Mouse (Mus musculus): ENCODE data around the gene Abca4. TPM values are rescaled to one million over a fixed set of nuclear protein-coding genes. Genes with fewer than 3 reads are reported as not detected.

Gene Abca4
- polyA plus RNA-seq, 1 experiment from 2014 or later: 0.94 TPM

- Histone ChIP-seq H3K36me3 (no peaks in the 10 kb centered on the region), H3K4me1 (peaks cover 30% of the 10 kb centered on the region), H3K27me3 (no peaks in the 10 kb centered on the region), H3K9me3 (no peaks in the 10 kb centered on the region), H3K9ac (no peak overlapping the region), H3K4me2 (no peak overlapping the region), H3K4me3 (no peak overlapping the region), H3K27ac (peak overlapping the region; percentile 73)
- ATAC-seq (ENCODE audit: insufficient number of reproducible peaks, insufficient read depth, low FRiP score, low TSS enrichment, low read depth): peak; percentile 71; the same call in 1 of the 2 replicates
- 52% methylated on average over 11 of the region's 11 CpGs for WGBS
These were observed 43.9 kb downstream of the Abca4 start for GRCm38 (mm10) chr3:122088054-122088681.

GRCm38 (mm10) chr3:122090338-122090737 is 46.1 kb downstream of the Abca4 start:
- Histone ChIP-seq H3K4me2 (no peak overlapping the region), H3K36me3 (no peaks in the 10 kb centered on the region), H3K27me3 (no peaks in the 10 kb centered on the region), H3K4me3 (no peak overlapping the region), H3K9me3 (no peaks in the 10 kb centered on the region), H3K4me1 (peaks cover 21% of the 10 kb centered on the region), H3K9ac (no peak overlapping the region), H3K27ac (no peak overlapping the region)
- ATAC-seq (ENCODE audit: insufficient number of reproducible peaks, insufficient read depth, low FRiP score, low TSS enrichment, low read depth): no peak
- WGBS: 88% methylated on average over 6 of the region's 6 CpGs

- no peak overlapping the region for H3K27ac ChIP-seq
- no peaks in the 10 kb centered on the region for H3K36me3 ChIP-seq
- H3K4me2 ChIP-seq: no peak overlapping the region
- no peaks in the 10 kb centered on the region for H3K27me3 ChIP-seq
- no peak overlapping the region for H3K4me3 ChIP-seq
- H3K4me1 ChIP-seq: peaks cover 17% of the 10 kb centered on the region
- no peak overlapping the region for H3K9ac ChIP-seq
- WGBS: 79% methylated on average over 5 of the region's 5 CpGs
- no peak for ATAC-seq (ENCODE audit: insufficient number of reproducible peaks, insufficient read depth, low FRiP score, low TSS enrichment, low read depth)
- H3K9me3 ChIP-seq: no peaks in the 10 kb centered on the region
These were observed 55.5 kb downstream of the Abca4 start for GRCm38 (mm10) chr3:122099713-122100112.

- H3K9me3 ChIP-seq: no peaks in the 10 kb centered on the region
- H3K4me2 ChIP-seq: no peak overlapping the region
- H3K9ac ChIP-seq: no peak overlapping the region
- no peak overlapping the region for H3K4me3 ChIP-seq
- ATAC-seq (ENCODE audit: insufficient number of reproducible peaks, insufficient read depth, low FRiP score, low TSS enrichment, low read depth): no peak
- no peaks in the 10 kb centered on the region for H3K27me3 ChIP-seq
- WGBS: 64% methylated on average over 7 of the region's 7 CpGs
- H3K4me1 ChIP-seq: peaks cover 14% of the 10 kb centered on the region
- no peak overlapping the region; the same call in 1 of the 2 replicates for H3K27ac ChIP-seq
- H3K36me3 ChIP-seq: no peaks in the 10 kb centered on the region
These were observed 57.8 kb downstream of the Abca4 start for GRCm38 (mm10) chr3:122102091-122102490.

GRCm38 (mm10) chr3:122103864-122104808 is 59.9 kb downstream of the Abca4 start:
- no peaks in the 10 kb centered on the region for H3K27me3 ChIP-seq
- peaks cover 5% of the 10 kb centered on the region for H3K4me1 ChIP-seq
- no peaks in the 10 kb centered on the region for H3K36me3 ChIP-seq
- ATAC-seq (ENCODE audit: insufficient number of reproducible peaks, insufficient read depth, low FRiP score, low TSS enrichment, low read depth): 0 out of 2 replicates have a peak, but pooled peaks have one; percentile 41
- 0 out of 2 replicates have a peak overlapping the region, but pooled peaks have one; percentile 3 for H3K9ac ChIP-seq
- peak overlapping the region; percentile 51 for H3K4me2 ChIP-seq
- peak overlapping the region; percentile 23 for H3K4me3 ChIP-seq
- WGBS: 32% methylated on average over 20 of the region's 20 CpGs
- no peaks in the 10 kb centered on the region for H3K9me3 ChIP-seq
- no peak overlapping the region; the same call in 1 of the 2 replicates for H3K27ac ChIP-seq

GRCm38 (mm10) chr3:122106920-122107319 is 62.7 kb downstream of the Abca4 start:
- Histone ChIP-seq H3K9me3 (no peaks in the 10 kb centered on the region), H3K4me3 (no peak overlapping the region), H3K36me3 (no peaks in the 10 kb centered on the region), H3K4me1 (peaks cover 23% of the 10 kb centered on the region), H3K9ac (no peak overlapping the region), H3K27me3 (no peaks in the 10 kb centered on the region), H3K27ac (no peak overlapping the region), H3K4me2 (no peak overlapping the region)
- no peak for ATAC-seq (ENCODE audit: insufficient number of reproducible peaks, insufficient read depth, low FRiP score, low TSS enrichment, low read depth)
- 81% methylated on average over 8 of the region's 8 CpGs for WGBS

GRCm38 (mm10) chr3:122107643-122108194 is 63.5 kb downstream of the Abca4 start:
- WGBS: 82% methylated on average over 14 of the region's 14 CpGs
- no peak overlapping the region for H3K9ac ChIP-seq
- H3K27me3 ChIP-seq: no peaks in the 10 kb centered on the region
- H3K36me3 ChIP-seq: no peaks in the 10 kb centered on the region
- peaks cover 27% of the 10 kb centered on the region for H3K4me1 ChIP-seq
- H3K4me3 ChIP-seq: no peak overlapping the region
- no peak for ATAC-seq (ENCODE audit: insufficient number of reproducible peaks, insufficient read depth, low FRiP score, low TSS enrichment, low read depth)
- no peak overlapping the region for H3K4me2 ChIP-seq
- no peak overlapping the region for H3K27ac ChIP-seq
- H3K9me3 ChIP-seq: no peaks in the 10 kb centered on the region

- WGBS: 76% methylated on average over 4 of the region's 4 CpGs
- peaks cover 22% of the 10 kb centered on the region for H3K4me1 ChIP-seq
- no peaks in the 10 kb centered on the region for H3K9me3 ChIP-seq
- no peak overlapping the region for H3K9ac ChIP-seq
- no peaks in the 10 kb centered on the region for H3K27me3 ChIP-seq
- peak; percentile 11; the same call in 1 of the 2 replicates for ATAC-seq (ENCODE audit: insufficient number of reproducible peaks, insufficient read depth, low FRiP score, low TSS enrichment, low read depth)
- no peak overlapping the region for H3K27ac ChIP-seq
- no peak overlapping the region for H3K4me2 ChIP-seq
- H3K4me3 ChIP-seq: no peak overlapping the region
- H3K36me3 ChIP-seq: no peaks in the 10 kb centered on the region
These were observed 65.2 kb downstream of the Abca4 start for GRCm38 (mm10) chr3:122109461-122109860.

- Histone ChIP-seq H3K27me3 (no peaks in the 10 kb centered on the region), H3K4me3 (no peak overlapping the region), H3K4me2 (no peak overlapping the region), H3K9ac (no peak overlapping the region), H3K4me1 (peaks cover 22% of the 10 kb centered on the region), H3K36me3 (no peaks in the 10 kb centered on the region), H3K27ac (0 out of 2 replicates have a peak overlapping the region, but pooled peaks have one; percentile 44), H3K9me3 (no peaks in the 10 kb centered on the region)
- 21% methylated on average over 9 of the region's 9 CpGs for WGBS
- ATAC-seq (ENCODE audit: insufficient number of reproducible peaks, insufficient read depth, low FRiP score, low TSS enrichment, low read depth): no peak
These were observed 67.1 kb downstream of the Abca4 start for GRCm38 (mm10) chr3:122111141-122111981.

- Histone ChIP-seq H3K4me3 (no peak overlapping the region), H3K4me1 (peaks cover 17% of the 10 kb centered on the region), H3K36me3 (no peaks in the 10 kb centered on the region), H3K9ac (no peak overlapping the region), H3K4me2 (no peak overlapping the region), H3K9me3 (no peaks in the 10 kb centered on the region), H3K27me3 (no peaks in the 10 kb centered on the region), H3K27ac (no peak overlapping the region)
- 55% methylated on average over 9 of the region's 9 CpGs for WGBS
- no peak for ATAC-seq (ENCODE audit: insufficient number of reproducible peaks, insufficient read depth, low FRiP score, low TSS enrichment, low read depth)
These were observed 74.5 kb downstream of the Abca4 start for GRCm38 (mm10) chr3:122118651-122119214.
